In genomic region chr11:114868280-114868679, GRCm38 (mm10) we compare ENCODE assay signal across 24 mouse cellular contexts. TPM values are rescaled to one million over a fixed set of nuclear protein-coding genes. Genes with fewer than 3 reads are reported as not detected.
DNase-seq lines count a peak whose midpoint lies in the region; ATAC-seq and TF ChIP-seq lines count a peak whose summit lies in the region.
"Had no signal": no experiment of that assay in that cellular context is flagged by ENCODE, and none has a peak within 500 bp of the region (broad histone marks: within the 10 kb centered on the region; RNA-seq: fewer than 3 reads in every experiment).

No protein-coding gene starts in this region.

- WGBS in heart, adult 2 months: 86% methylated on average over 12 of the region's 12 CpGs
- 87% methylated on average over 12 of the region's 12 CpGs for WGBS in midbrain, embryonic 11.5 days
- 95% methylated on average over 12 of the region's 12 CpGs for whole genome bisulfite sequencing in midbrain, embryonic 13.5 days
- WGBS in embryonic facial prominence, embryonic 10.5 days: 95% methylated on average over 12 of the region's 12 CpGs

- peaks cover 11% of the 10 kb centered on the region for H3K4me1 ChIP-seq in heart, adult 2 months (ENCODE audit: control insufficient read depth, insufficient read depth, low read length)
- H3K4me1 ChIP-seq in midbrain, embryonic 11.5 days (ENCODE audit: control insufficient read depth, insufficient read depth, low read length): peaks cover 7% of the 10 kb centered on the region
- H3K4me1 ChIP-seq in midbrain, embryonic 13.5 days (replicated peaks): peaks cover 8% of the 10 kb centered on the region
- peaks cover 58% of the 10 kb centered on the region for H3K4me1 ChIP-seq in embryonic facial prominence, embryonic 10.5 days

- intact Hi-C loops in heart, adult 2 months (cut with DNase I): no loop called here

- H3K9me3 ChIP-seq in midbrain, embryonic 11.5 days (ENCODE audit: control insufficient read depth, low read length): no peaks in the 10 kb centered on the region
- no peaks in the 10 kb centered on the region for H3K9me3 ChIP-seq in midbrain, embryonic 13.5 days
- H3K9me3 ChIP-seq in embryonic facial prominence, embryonic 10.5 days: no peaks in the 10 kb centered on the region
- H3K9me3 ChIP-seq: limb, embryonic 15.5 days; lung, embryonic 15.5 days; midbrain, embryonic 12.5 days had no signal

- H3K9ac ChIP-seq in heart, adult 2 months (ENCODE audit: low read depth, low read length): no peak overlapping the region
- no peak overlapping the region for H3K9ac ChIP-seq in midbrain, embryonic 11.5 days (ENCODE audit: low read length)
- no peak overlapping the region for H3K9ac ChIP-seq in midbrain, embryonic 13.5 days (replicated peaks)
- H3K9ac ChIP-seq: limb, embryonic 15.5 days; lung, embryonic 15.5 days; midbrain, embryonic 12.5 days had no signal

- H3K4me2 ChIP-seq in midbrain, embryonic 11.5 days: no peak overlapping the region
- H3K4me2 ChIP-seq in midbrain, embryonic 13.5 days (replicated peaks): no peak overlapping the region
- H3K4me2 ChIP-seq: limb, embryonic 15.5 days; lung, embryonic 15.5 days; midbrain, embryonic 12.5 days had no signal

- no peaks in the 10 kb centered on the region for H3K27me3 ChIP-seq in heart, adult 2 months (ENCODE audit: control insufficient read depth, insufficient read depth, low read length)
- H3K27me3 ChIP-seq in midbrain, embryonic 11.5 days (ENCODE audit: control insufficient read depth, insufficient read depth, low read length): no peaks in the 10 kb centered on the region
- no peaks in the 10 kb centered on the region for H3K27me3 ChIP-seq in midbrain, embryonic 13.5 days
- no peaks in the 10 kb centered on the region for H3K27me3 ChIP-seq in embryonic facial prominence, embryonic 10.5 days (replicated peaks; ENCODE audit: low read depth, poor library complexity, severe bottlenecking)
- H3K27me3 ChIP-seq: limb, embryonic 15.5 days; lung, embryonic 15.5 days; Patski had no signal

- no peak for TF ChIP-seq CTCF in heart, adult 2 months (IDR thresholded peaks at IDR 0.05)

- ATAC-seq in midbrain, embryonic 11.5 days (ENCODE audit: low FRiP score): no peak
- no peak for ATAC-seq in midbrain, embryonic 13.5 days
- ATAC-seq in inflammation-experienced regulatory T-cells, adult 6 months: no peak
- ATAC-seq: forebrain, embryonic 14.5 days; hindbrain, embryonic 16.5 days had no signal

- DNase-seq in heart, adult 2 months: no peak
- DNase-seq in heart, adult 11 months: no peak
- peak; percentile 51 for DNase-seq in midbrain, embryonic 11.5 days (ENCODE audit: low spot score, missing footprints)
- DNase-seq in cerebellum, adult 9-11 months: peak; percentile 97
- DNase-seq in embryonic facial prominence, embryonic 10.5 days (ENCODE audit: low spot score): no peak
- no peak for DNase-seq in retina, embryonic 14.5 days (ENCODE audit: low spot score)
- DNase-seq: adrenal gland, postnatal 36 days; B cell, adult 2 months; heart, postnatal 10 days; kidney, adult 11 months; layer of hippocampus, postnatal 36 days; retina, postnatal 1 day; right cerebral cortex, postnatal 4 days; thymus, adult 18-20 months had no signal

- H3K27ac ChIP-seq in heart, adult 2 months: peak overlapping the region; percentile 40
- H3K27ac ChIP-seq in midbrain, embryonic 11.5 days (ENCODE audit: low read depth, low read length): no peak overlapping the region
- H3K27ac ChIP-seq in midbrain, embryonic 13.5 days: no peak overlapping the region
- H3K27ac ChIP-seq in embryonic facial prominence, embryonic 10.5 days (replicated peaks): no peak overlapping the region
- H3K27ac ChIP-seq: limb, embryonic 15.5 days; lung, embryonic 15.5 days; macrophage; midbrain, embryonic 12.5 days had no signal

- no peaks in the 10 kb centered on the region for H3K36me3 ChIP-seq in heart, adult 2 months (ENCODE audit: control insufficient read depth, insufficient read depth, low read length)
- no peaks in the 10 kb centered on the region for H3K36me3 ChIP-seq in midbrain, embryonic 11.5 days (ENCODE audit: control insufficient read depth, insufficient read depth, low read length)
- no peaks in the 10 kb centered on the region for H3K36me3 ChIP-seq in midbrain, embryonic 13.5 days
- peaks cover 94% of the 10 kb centered on the region for H3K36me3 ChIP-seq in embryonic facial prominence, embryonic 10.5 days (replicated peaks)
- H3K36me3 ChIP-seq: midbrain, embryonic 12.5 days had no signal

- no peaks in the 10 kb centered on the region for H3K79me2 ChIP-seq in heart, adult 2 months (replicated peaks; ENCODE audit: control insufficient read depth, insufficient read depth, low read length)

- no peak for TF ChIP-seq EP300 in heart, adult 2 months (IDR thresholded peaks at IDR 0.05; ENCODE audit: insufficient read depth, low read depth, low read length)

- H3K4me3 ChIP-seq in heart, adult 2 months: no peak overlapping the region
- no peak overlapping the region for H3K4me3 ChIP-seq in midbrain, embryonic 11.5 days (ENCODE audit: low read depth, low read length)
- H3K4me3 ChIP-seq in midbrain, embryonic 13.5 days (replicated peaks): no peak overlapping the region
- no peak overlapping the region for H3K4me3 ChIP-seq in embryonic facial prominence, embryonic 10.5 days
- H3K4me3 ChIP-seq: limb, embryonic 15.5 days; lung, embryonic 15.5 days; midbrain, embryonic 12.5 days had no signal

- no peak for TF ChIP-seq POLR2A in heart, adult 2 months (IDR thresholded peaks at IDR 0.05; ENCODE audit: insufficient read depth, low read depth, low read length)

RNA-seq across cellular contexts. Expression of gene Gprc5c, which starts 17.3 kb away (rescaled TPM):
- total RNA-seq in heart, adult 2 months (2021): 1 to 10 TPM; 6.3 to 7.9 TPM
- 11.6 and 11.9 TPM in 2 replicates for polyA plus RNA-seq in heart, adult 2 months (2012; rRNA removed)
- 8.9 and 10.7 TPM in 2 replicates for polyA plus RNA-seq in midbrain, embryonic 11.5 days (2014; fragmentation: Nextera tagmentation; extraction: Ambion mirVana)
- polyA plus RNA-seq in midbrain, embryonic 13.5 days (2015; fragmentation: Nextera tagmentation; extraction: Ambion mirVana): 5.9 and 7.1 TPM in 2 replicates
- polyA plus RNA-seq in embryonic facial prominence, embryonic 10.5 days (2016; fragmentation: Nextera tagmentation; extraction: Ambion mirVana): 62.2 and 62.5 TPM in 2 replicates
- not detected for polyA plus RNA-seq in inflammation-experienced regulatory T-cells, adult 6 months (2017; shearing (Covaris generic))
- total RNA-seq: granulocyte monocyte progenitor cell, adult 5-6 weeks had no signal

RNA-seq across cellular contexts. Expression of gene Cd300a, which starts 21.6 kb away (rescaled TPM):
- under 1 TPM; 0.77 to 0.89 TPM for total RNA-seq in heart, adult 2 months (2021)
- 1.1 TPM in 2 replicates for polyA plus RNA-seq in heart, adult 2 months (2012; rRNA removed)
- polyA plus RNA-seq in midbrain, embryonic 11.5 days (2014; fragmentation: Nextera tagmentation; extraction: Ambion mirVana): 0.79 and 1.1 TPM in 2 replicates
- 0.55 and 0.67 TPM in 2 replicates for polyA plus RNA-seq in midbrain, embryonic 13.5 days (2015; fragmentation: Nextera tagmentation; extraction: Ambion mirVana)
- 1.1 and 1.8 TPM in 2 replicates for polyA plus RNA-seq in embryonic facial prominence, embryonic 10.5 days (2016; fragmentation: Nextera tagmentation; extraction: Ambion mirVana)
- under 1 TPM; 0.12 to 0.75 (median 0.27) TPM for polyA plus RNA-seq in inflammation-experienced regulatory T-cells, adult 6 months (2017; shearing (Covaris generic))

Comparison
In these comparisons a context has a peak if more than half of its experiments do, and no peak if none do; other contexts are left out.
1. DNase-seq: peak in midbrain, embryonic 11.5 days (single experiment) and cerebellum, adult 9-11 months (single experiment); none in heart, adult 2 months (0 of 2), heart, adult 11 months (single experiment), embryonic facial prominence, embryonic 10.5 days (single experiment) and retina, embryonic 14.5 days (single experiment).